Mouse (Mus musculus): ENCODE results near the gene Map3k7.

Map3k7 gene

DNA sequence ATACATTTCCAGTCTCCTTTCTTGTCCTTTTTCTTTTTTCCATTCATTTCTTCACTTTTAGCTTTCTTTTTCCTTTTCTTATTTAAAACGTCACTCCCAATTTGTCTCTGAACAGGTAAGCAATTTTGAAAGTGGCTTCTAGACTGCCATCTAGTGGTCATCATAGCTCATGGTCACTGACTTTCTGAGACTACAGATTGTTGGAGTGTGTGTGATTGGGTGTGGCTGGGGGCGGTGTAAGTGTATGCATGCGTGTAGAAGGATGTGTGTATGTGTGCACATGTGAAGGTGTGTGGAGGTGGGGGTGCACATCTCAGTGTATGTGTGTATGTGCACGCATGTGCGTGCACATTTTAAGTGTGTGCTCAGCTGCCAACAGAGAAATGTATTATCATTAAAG lies 93.2 kb downstream of the Map3k7 start:
- CTCF ChIA-PET: interaction anchor here (1.1 kb wide), 1 partner anchor 516 kb away, joined by 3 read pairs; no protein-coding TSS in a partner anchor

DNA sequence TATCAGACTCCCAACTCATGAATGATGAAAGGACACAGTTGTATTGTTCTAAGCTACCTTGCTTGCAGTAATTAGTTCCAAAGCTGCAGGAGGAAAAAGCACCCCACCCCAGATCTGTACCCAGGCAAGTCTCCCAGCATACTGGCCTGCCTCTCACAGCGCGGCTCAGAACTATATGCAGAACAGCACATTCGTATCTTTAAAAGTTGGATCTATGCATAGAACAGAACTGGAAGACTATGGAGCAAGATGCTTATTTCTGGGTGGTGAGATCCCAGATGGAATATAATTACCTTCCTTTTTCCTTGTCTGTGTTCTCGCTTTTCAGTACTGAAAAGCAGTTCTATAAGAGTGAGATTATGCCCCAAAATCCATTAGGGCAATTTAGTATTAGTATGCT lies 96.8 kb downstream of the Map3k7 start:
- CTCF ChIA-PET: no interaction called here

DNA sequence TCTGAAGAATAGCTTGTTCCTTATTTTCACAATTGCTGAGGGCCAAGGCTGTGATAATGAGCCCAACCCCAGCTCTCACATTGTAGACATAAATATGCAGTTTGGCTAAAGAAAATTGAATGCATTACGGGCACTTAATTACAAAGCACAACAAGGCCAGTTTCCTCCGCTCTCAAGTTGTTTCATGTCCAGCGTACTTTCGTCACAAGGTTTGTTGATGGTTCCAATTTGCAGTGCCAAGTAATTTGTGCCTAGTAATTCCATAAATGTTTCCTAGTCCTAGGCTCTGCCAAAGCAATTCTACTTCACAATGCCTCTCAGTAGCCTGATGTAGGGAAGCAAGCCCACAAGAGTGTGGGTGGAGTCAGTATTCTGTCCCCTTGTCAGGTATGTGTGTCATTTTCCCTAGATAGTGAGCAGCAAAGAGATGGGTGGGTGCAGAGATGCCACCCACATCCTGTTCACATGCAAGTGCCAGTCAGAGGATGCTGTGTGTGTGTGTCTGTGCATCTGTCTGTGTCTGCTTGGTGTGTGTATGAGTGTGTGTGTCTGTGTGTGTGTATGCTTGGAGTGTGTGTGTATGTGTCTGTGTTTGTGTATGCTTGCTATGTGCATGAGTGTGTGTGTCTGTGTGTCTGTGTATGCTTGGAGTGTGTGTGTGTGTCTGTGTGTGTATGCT lies 98.6 kb downstream of the Map3k7 start:
- CTCF ChIA-PET: interaction anchor here (0.6 kb wide), 1 partner anchor 919 kb away, joined by 5 read pairs; no protein-coding TSS in a partner anchor

DNA sequence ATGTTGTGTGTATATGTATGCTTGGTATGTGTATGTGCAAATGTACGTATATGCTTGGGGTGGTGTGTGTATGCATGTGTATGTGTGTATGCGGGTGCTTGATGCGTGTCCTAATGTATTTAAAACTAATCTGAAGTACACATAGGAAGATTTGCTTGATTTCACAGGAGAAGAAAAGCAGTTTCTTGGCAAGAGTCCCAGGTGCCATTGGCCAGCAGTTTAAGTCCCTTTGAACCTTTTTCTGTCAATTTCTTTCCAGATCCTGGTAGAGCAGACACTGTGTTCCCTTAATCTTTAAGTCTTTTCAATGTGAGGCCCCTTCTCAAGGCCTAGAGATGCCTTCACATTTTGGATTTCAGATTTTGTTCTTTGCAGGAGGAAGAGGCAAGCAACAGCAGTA lies 99.4 kb downstream of the Map3k7 start:
- CTCF ChIA-PET: no interaction called here
